Comparison of ENCODE assay signal across 10 mouse cellular contexts in the genomic region with DNA sequence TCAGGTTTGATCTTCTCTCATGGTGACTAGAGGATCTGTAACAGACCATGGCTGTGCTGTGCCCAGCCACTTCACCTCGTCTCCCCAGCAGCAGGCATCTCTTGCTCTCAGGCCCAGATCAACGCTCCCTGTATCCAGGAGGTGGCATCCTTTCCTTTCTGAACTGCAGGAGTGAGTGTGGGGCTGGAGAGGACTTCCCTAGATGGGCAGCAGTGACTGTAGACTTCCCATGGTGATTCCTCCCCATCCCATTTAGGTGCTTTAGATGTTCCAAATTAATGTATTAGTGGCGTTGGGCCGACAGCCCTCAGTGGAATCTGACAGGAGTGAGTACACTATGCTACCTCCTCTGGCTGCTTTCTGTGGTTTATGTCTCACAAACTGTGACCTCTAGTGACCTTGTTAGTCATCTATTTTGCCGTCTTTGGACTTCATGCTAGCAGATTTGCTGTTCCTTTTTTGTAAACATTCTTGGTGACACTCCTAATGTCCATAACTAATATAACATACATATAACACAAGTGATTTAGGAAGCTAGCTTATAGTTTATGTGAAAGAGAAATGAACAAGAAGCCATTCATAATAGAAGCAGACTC.
DNase-seq lines count a peak whose midpoint lies in the region; ATAC-seq and TF ChIP-seq lines count a peak whose summit lies in the region.
"Had no signal": no experiment of that assay in that cellular context is flagged by ENCODE, and none has a peak within 500 bp of the region (broad histone marks: within the 10 kb centered on the region; RNA-seq: fewer than 3 reads in every experiment).

No protein-coding gene starts in this region.

- ATAC-seq in common myeloid progenitor, adult 5-6 weeks (replicated peaks; ENCODE audit: low read depth, poor library complexity, severe bottlenecking) = peak; percentile 45
- peak; percentile 55 for ATAC-seq in megakaryocyte, adult 5-6 weeks (ENCODE audit: poor library complexity, severe bottlenecking)

- TF ChIP-seq CTCF in left cerebral cortex, adult 2 months (IDR thresholded peaks at IDR 0.05) = peak; percentile 45

- DNase-seq in adrenal gland, postnatal 10 days = peak; percentile 13
- no peak for DNase-seq in adrenal gland, postnatal 25 days
- DNase-seq in left cerebral cortex, adult 2 months (ENCODE audit: extremely low spot score in 1 of 2, low spot score in 2 of 2) = no peak
- no peak for DNase-seq in left cerebral cortex, adult 8-10 months (ENCODE audit: low spot score in 2 of 2)
- DNase-seq in thymus, postnatal 25 days = no peak
- no peak for DNase-seq in gastrocnemius, postnatal 36 days

- H3K27ac ChIP-seq in left cerebral cortex, adult 2 months = peak overlapping the region; percentile 77
- H3K27ac ChIP-seq: hindbrain, embryonic 14.5 days; limb, embryonic 15.5 days had no signal

- intact Hi-C loops in left cerebral cortex, adult 2 months (cut with DNase I) = no loop called here
- intact Hi-C loops in gastrocnemius, postnatal 36 days (cut with DNase I) = no loop called here

- no peak overlapping the region for H3K4me3 ChIP-seq in left cerebral cortex, adult 2 months
- H3K4me3 ChIP-seq: limb, embryonic 15.5 days had no signal
